8 mouse cellular contexts compared by ENCODE assay signal in genomic region chr8:69271203-69271554, GRCm38 (mm10). TPM values are rescaled to one million over a fixed set of nuclear protein-coding genes. Genes with fewer than 3 reads are reported as not detected.
DNase-seq lines count a peak whose midpoint lies in the region; ATAC-seq and TF ChIP-seq lines count a peak whose summit lies in the region.

No protein-coding gene starts in this region.

- ATAC-seq in heart, embryonic 12.5 days (ENCODE audit: insufficient number of reproducible peaks, low FRiP score), result peak; percentile 69; the same call in 1 of the 2 replicates
- ATAC-seq in forebrain, embryonic 15.5 days (replicated peaks), result peak; percentile 93
- no peak for ATAC-seq in liver, embryonic 16.5 days (ENCODE audit: low read depth)

- no peaks in the 10 kb centered on the region for H3K9me3 ChIP-seq in heart, embryonic 12.5 days (replicated peaks)
- no peaks in the 10 kb centered on the region for H3K9me3 ChIP-seq in E14TG2a.4 (ENCODE audit: low read length)
- H3K9me3 ChIP-seq in forebrain, embryonic 15.5 days, result peaks cover 6% of the 10 kb centered on the region; the same call in 1 of the 2 replicates
- no peaks in the 10 kb centered on the region for H3K9me3 ChIP-seq in liver, embryonic 16.5 days (replicated peaks; ENCODE audit: control insufficient read depth, low read length)

- intact Hi-C loops in heart, postnatal 10 days (cut with DNase I), result no loop called here

- H3K27ac ChIP-seq in heart, embryonic 12.5 days (ENCODE audit: poor library complexity, severe bottlenecking), result peak overlapping the region; percentile 35
- H3K27ac ChIP-seq in forebrain, embryonic 15.5 days (replicated peaks), result peak overlapping the region; percentile 92
- no peak overlapping the region for H3K27ac ChIP-seq in liver, embryonic 16.5 days (ENCODE audit: low read length)

- TF ChIP-seq CTCF in E14TG2a.4 (conservative IDR thresholded peaks at IDR 0.05; ENCODE audit: low read length), result no peak

- H3K4me1 ChIP-seq in heart, embryonic 12.5 days (replicated peaks), result 0 out of 2 replicates have a peak, but pooled peaks cover 4% of the 10 kb centered on the region
- peaks cover 22% of the 10 kb centered on the region for H3K4me1 ChIP-seq in E14TG2a.4 (replicated peaks; ENCODE audit: low read depth, low read length)
- peaks cover 17% of the 10 kb centered on the region for H3K4me1 ChIP-seq in forebrain, embryonic 15.5 days
- H3K4me1 ChIP-seq in liver, embryonic 16.5 days (ENCODE audit: control insufficient read depth, low read depth, low read length), result no peaks in the 10 kb centered on the region

- H3K9ac ChIP-seq in heart, embryonic 12.5 days, result peak overlapping the region; percentile 76
- H3K9ac ChIP-seq in forebrain, embryonic 15.5 days (replicated peaks), result peak overlapping the region; percentile 85
- H3K9ac ChIP-seq in liver, embryonic 16.5 days (ENCODE audit: low read depth, low read length), result peak overlapping the region; percentile 52

- peak overlapping the region; percentile 70 for H3K4me2 ChIP-seq in heart, embryonic 12.5 days
- H3K4me2 ChIP-seq in forebrain, embryonic 15.5 days (replicated peaks), result peak overlapping the region; percentile 63
- H3K4me2 ChIP-seq in liver, embryonic 16.5 days (ENCODE audit: low read depth, low read length), result peak overlapping the region; percentile 46

- H3K36me3 ChIP-seq in heart, embryonic 12.5 days, result peaks cover 15% of the 10 kb centered on the region; the same call in 1 of the 2 replicates
- peaks cover 7% of the 10 kb centered on the region; the same call in 1 of the 2 replicates for H3K36me3 ChIP-seq in E14TG2a.4 (ENCODE audit: insufficient read depth, low read length)
- peaks cover 12% of the 10 kb centered on the region for H3K36me3 ChIP-seq in forebrain, embryonic 15.5 days
- no peaks in the 10 kb centered on the region for H3K36me3 ChIP-seq in liver, embryonic 16.5 days (ENCODE audit: control insufficient read depth, insufficient read depth)

- 13% methylated on average over 6 of the region's 6 CpGs for WGBS in heart, embryonic 12.5 days
- 14% methylated on average over 6 of the region's 6 CpGs for WGBS in forebrain, embryonic 15.5 days
- WGBS in liver, embryonic 16.5 days (ENCODE audit: insufficient replicate concordance), result 13% methylated on average over 6 of the region's 6 CpGs

- DNase-seq in heart, postnatal 10 days, result no peak
- no peak for DNase-seq in frontal cortex, postnatal 10 days (ENCODE audit: low spot score in 2 of 2)
- DNase-seq in urinary bladder, postnatal 14 days (ENCODE audit: low spot score), result no peak
- DNase-seq in retina, embryonic 14.5 days (ENCODE audit: low spot score), result no peak

- H3K27me3 ChIP-seq in heart, embryonic 12.5 days (replicated peaks), result no peaks in the 10 kb centered on the region
- H3K27me3 ChIP-seq in E14TG2a.4 (ENCODE audit: insufficient read depth, low read length), result no peaks in the 10 kb centered on the region
- no peaks in the 10 kb centered on the region for H3K27me3 ChIP-seq in forebrain, embryonic 15.5 days
- H3K27me3 ChIP-seq in liver, embryonic 16.5 days (ENCODE audit: control insufficient read depth, insufficient read depth, low read depth, low read length), result no peaks in the 10 kb centered on the region

- peak overlapping the region; percentile 62 for H3K4me3 ChIP-seq in heart, embryonic 12.5 days
- H3K4me3 ChIP-seq in E14TG2a.4 (replicated peaks; ENCODE audit: low read length), result peak overlapping the region; percentile 86
- H3K4me3 ChIP-seq in forebrain, embryonic 15.5 days, result peak overlapping the region; percentile 60
- peak overlapping the region; percentile 54 for H3K4me3 ChIP-seq in liver, embryonic 16.5 days (ENCODE audit: low read depth, low read length)

RNA-seq across cellular contexts. Expression of gene D130040H23Rik, which starts 0.3 kb away (rescaled TPM):
- polyA plus RNA-seq in heart, embryonic 12.5 days (2016; fragmentation: Nextera tagmentation; extraction: Ambion mirVana), result 4.5 and 4.6 TPM in 2 replicates
- 1 to 10 TPM; 1.8 to 4.7 TPM for total RNA-seq in heart, postnatal 10 days (2021)
- polyA plus RNA-seq in forebrain, embryonic 15.5 days (2015; fragmentation: Nextera tagmentation; extraction: Ambion mirVana), result 12.0 and 13.4 TPM in 2 replicates
- polyA plus RNA-seq in liver, embryonic 16.5 days (2015; fragmentation: Nextera tagmentation; extraction: Ambion mirVana), result 0.67 and 0.77 TPM in 2 replicates
